Mouse (Mus musculus): Measurements from ENCODE around the gene Usp22. TPM values are rescaled to one million over a fixed set of nuclear protein-coding genes. Genes with fewer than 3 reads are reported as not detected.

Usp22 gene
- 106 and 112 TPM in 2 replicates for polyA plus RNA-seq (2016; fragmentation: Nextera tagmentation; extraction: Ambion mirVana)

GRCm38 (mm10) chr11:61174821-61175658 lies at the start of gene Usp22:
Gene Usp22, minus strand, starts transcription at chr11:61175055.
- peak within 1 kb of the TSS; percentile 99 for H3K9ac ChIP-seq
- WGBS = under 1% methylated on average over 65 of the region's 69 CpGs
- ATAC-seq (ENCODE audit: insufficient number of reproducible peaks, low FRiP score) = peak; percentile 97
- no peaks in the 10 kb centered on the region for H3K27me3 ChIP-seq (replicated peaks)
- H3K9me3 ChIP-seq (replicated peaks) = no peaks in the 10 kb centered on the region
- peak within 1 kb of the TSS; percentile 98 for H3K4me3 ChIP-seq
- H3K36me3 ChIP-seq = peaks cover 4% of the 10 kb centered on the region
- peaks cover 24% of the 10 kb centered on the region for H3K4me1 ChIP-seq (replicated peaks)
- H3K4me2 ChIP-seq = peak within 1 kb of the TSS; percentile 87
- H3K27ac ChIP-seq (ENCODE audit: poor library complexity, severe bottlenecking) = peak within 1 kb of the TSS; percentile 99

- no peaks in the 10 kb centered on the region; the same call in 1 of the 2 replicates for H3K27me3 ChIP-seq (replicated peaks)
- H3K4me3 ChIP-seq = no peak overlapping the region
- no peak for ATAC-seq (ENCODE audit: insufficient number of reproducible peaks, low FRiP score)
- H3K9me3 ChIP-seq (replicated peaks) = no peaks in the 10 kb centered on the region
- H3K27ac ChIP-seq (ENCODE audit: poor library complexity, severe bottlenecking) = no peak overlapping the region
- no peaks in the 10 kb centered on the region for H3K36me3 ChIP-seq
- no peak overlapping the region for H3K9ac ChIP-seq
- WGBS = 20% methylated on average over 6 of the region's 6 CpGs
- H3K4me2 ChIP-seq = no peak overlapping the region
- peaks cover 36% of the 10 kb centered on the region for H3K4me1 ChIP-seq (replicated peaks)
Observed at GRCm38 (mm10) chr11:61224234-61224744, 49.4 kb upstream of the Usp22 start.

- no peaks in the 10 kb centered on the region for H3K9me3 ChIP-seq (replicated peaks)
- no peak overlapping the region for H3K9ac ChIP-seq
- H3K4me3 ChIP-seq = no peak overlapping the region
- H3K4me2 ChIP-seq = no peak overlapping the region
- H3K27me3 ChIP-seq (replicated peaks) = no peaks in the 10 kb centered on the region; the same call in 1 of the 2 replicates
- 78% methylated on average over 9 of the region's 9 CpGs for WGBS
- no peak for ATAC-seq (ENCODE audit: insufficient number of reproducible peaks, low FRiP score)
- H3K27ac ChIP-seq (ENCODE audit: poor library complexity, severe bottlenecking) = no peak overlapping the region
- H3K36me3 ChIP-seq = no peaks in the 10 kb centered on the region
- peaks cover 30% of the 10 kb centered on the region for H3K4me1 ChIP-seq (replicated peaks)
Observed at GRCm38 (mm10) chr11:61222971-61223745, 48.3 kb upstream of the Usp22 start.

DNA sequence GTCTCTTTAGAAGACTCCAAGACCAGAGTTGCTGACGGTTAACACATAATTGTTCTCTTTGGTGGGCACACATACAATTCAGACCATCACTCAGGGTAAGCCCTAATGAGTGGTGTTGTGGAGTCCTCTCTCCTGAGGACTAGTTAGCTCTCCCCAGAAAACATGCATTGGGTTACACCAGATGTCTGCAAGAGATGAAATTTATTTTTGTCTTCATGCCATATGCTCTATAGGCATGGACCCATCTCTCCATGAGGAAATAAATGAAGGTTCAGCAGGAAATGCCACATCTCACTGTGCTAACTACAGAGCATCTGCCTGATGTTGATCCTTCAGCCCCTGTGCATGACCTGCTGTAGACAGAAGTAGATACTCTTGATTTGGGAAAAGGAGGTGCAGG lies 47.2 kb upstream of the Usp22 start:
- Histone ChIP-seq H3K4me1 (replicated peaks) (peaks cover 23% of the 10 kb centered on the region), H3K4me2 (no peak overlapping the region), H3K9ac (no peak overlapping the region), H3K27me3 (replicated peaks) (no peaks in the 10 kb centered on the region; the same call in 1 of the 2 replicates), H3K9me3 (replicated peaks) (no peaks in the 10 kb centered on the region), H3K27ac (ENCODE audit: poor library complexity, severe bottlenecking) (no peak overlapping the region), H3K4me3 (no peak overlapping the region), H3K36me3 (no peaks in the 10 kb centered on the region)
- no peak for ATAC-seq (ENCODE audit: insufficient number of reproducible peaks, low FRiP score)
- 79% methylated on average over 1 of the region's 1 CpGs for WGBS

- Histone ChIP-seq H3K4me2 (no peak overlapping the region), H3K9me3 (replicated peaks) (no peaks in the 10 kb centered on the region), H3K4me1 (replicated peaks) (peaks cover 9% of the 10 kb centered on the region), H3K36me3 (no peaks in the 10 kb centered on the region), H3K27ac (ENCODE audit: poor library complexity, severe bottlenecking) (no peak overlapping the region), H3K9ac (no peak overlapping the region), H3K27me3 (replicated peaks) (no peaks in the 10 kb centered on the region; the same call in 1 of the 2 replicates), H3K4me3 (no peak overlapping the region)
- no peak for ATAC-seq (ENCODE audit: insufficient number of reproducible peaks, low FRiP score)
- WGBS = 56% methylated on average over 9 of the region's 9 CpGs
Observed at GRCm38 (mm10) chr11:61220156-61220881, 45.5 kb upstream of the Usp22 start.

DNA sequence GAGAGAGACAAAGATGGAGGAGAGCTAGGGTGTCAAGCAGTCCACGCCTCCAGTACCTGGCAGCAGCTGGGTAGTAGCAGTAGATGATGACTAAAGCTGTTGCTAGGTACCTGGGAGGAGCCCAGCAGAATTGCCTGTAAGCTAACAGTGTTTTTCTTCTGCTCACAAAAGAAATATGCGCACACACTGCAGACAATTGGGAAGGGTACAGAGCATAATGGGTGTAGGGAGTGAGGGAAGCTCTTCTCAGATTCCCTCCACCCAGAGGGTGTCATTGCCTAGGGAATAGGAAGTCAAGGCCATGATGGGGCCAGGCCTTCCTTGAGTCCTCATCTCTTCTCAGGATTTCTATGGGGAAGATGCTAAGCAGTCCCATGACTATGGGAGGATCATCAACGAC lies 41.1 kb upstream of the Usp22 start:
- no peak overlapping the region for H3K9ac ChIP-seq
- WGBS = 91% methylated on average over 3 of the region's 3 CpGs
- no peak overlapping the region for H3K27ac ChIP-seq (ENCODE audit: poor library complexity, severe bottlenecking)
- no peak overlapping the region for H3K4me2 ChIP-seq
- no peak for ATAC-seq (ENCODE audit: insufficient number of reproducible peaks, low FRiP score)
- no peak overlapping the region for H3K4me3 ChIP-seq
- H3K9me3 ChIP-seq (replicated peaks) = no peaks in the 10 kb centered on the region
- H3K4me1 ChIP-seq (replicated peaks) = no peaks in the 10 kb centered on the region
- H3K27me3 ChIP-seq (replicated peaks) = peaks cover 39% of the 10 kb centered on the region
- H3K36me3 ChIP-seq = no peaks in the 10 kb centered on the region

GRCm38 (mm10) chr11:61212102-61212501 lies 37.2 kb upstream of the Usp22 start:
- Histone ChIP-seq H3K4me3 (no peak overlapping the region), H3K9me3 (replicated peaks) (no peaks in the 10 kb centered on the region), H3K27ac (ENCODE audit: poor library complexity, severe bottlenecking) (no peak overlapping the region), H3K27me3 (replicated peaks) (peaks cover 63% of the 10 kb centered on the region), H3K9ac (no peak overlapping the region), H3K36me3 (no peaks in the 10 kb centered on the region), H3K4me2 (no peak overlapping the region), H3K4me1 (replicated peaks) (peaks cover 14% of the 10 kb centered on the region)
- WGBS = 27% methylated on average over 20 of the region's 20 CpGs
- no peak for ATAC-seq (ENCODE audit: insufficient number of reproducible peaks, low FRiP score)

DNA sequence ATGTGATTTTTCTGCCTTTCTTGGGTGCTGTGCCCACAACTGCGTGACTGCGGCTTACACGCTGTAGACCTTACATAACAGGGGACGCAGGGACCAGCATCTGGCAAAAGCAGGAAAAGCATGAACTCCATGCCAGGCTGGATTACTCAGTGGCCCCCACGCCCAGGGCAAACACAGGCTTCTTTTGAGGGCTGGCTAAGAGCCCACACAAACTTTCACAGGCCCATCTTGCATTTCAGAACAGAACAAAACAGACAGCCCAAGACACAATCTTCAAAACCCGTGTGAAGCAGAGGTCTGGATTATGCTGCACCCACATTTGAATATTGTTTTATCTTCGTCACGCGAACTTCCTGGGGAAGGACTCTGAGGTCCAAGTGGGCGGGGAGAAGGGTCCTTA lies 33.5 kb upstream of the Usp22 start:
- Histone ChIP-seq H3K27me3 (replicated peaks) (peaks cover 51% of the 10 kb centered on the region), H3K9me3 (replicated peaks) (no peaks in the 10 kb centered on the region), H3K4me2 (no peak overlapping the region), H3K27ac (ENCODE audit: poor library complexity, severe bottlenecking) (peak overlapping the region; percentile 3; the same call in 1 of the 2 replicates), H3K4me3 (no peak overlapping the region), H3K9ac (no peak overlapping the region), H3K36me3 (no peaks in the 10 kb centered on the region), H3K4me1 (replicated peaks) (peaks cover 14% of the 10 kb centered on the region)
- ATAC-seq (ENCODE audit: insufficient number of reproducible peaks, low FRiP score) = no peak
- 76% methylated on average over 10 of the region's 10 CpGs for WGBS

DNA sequence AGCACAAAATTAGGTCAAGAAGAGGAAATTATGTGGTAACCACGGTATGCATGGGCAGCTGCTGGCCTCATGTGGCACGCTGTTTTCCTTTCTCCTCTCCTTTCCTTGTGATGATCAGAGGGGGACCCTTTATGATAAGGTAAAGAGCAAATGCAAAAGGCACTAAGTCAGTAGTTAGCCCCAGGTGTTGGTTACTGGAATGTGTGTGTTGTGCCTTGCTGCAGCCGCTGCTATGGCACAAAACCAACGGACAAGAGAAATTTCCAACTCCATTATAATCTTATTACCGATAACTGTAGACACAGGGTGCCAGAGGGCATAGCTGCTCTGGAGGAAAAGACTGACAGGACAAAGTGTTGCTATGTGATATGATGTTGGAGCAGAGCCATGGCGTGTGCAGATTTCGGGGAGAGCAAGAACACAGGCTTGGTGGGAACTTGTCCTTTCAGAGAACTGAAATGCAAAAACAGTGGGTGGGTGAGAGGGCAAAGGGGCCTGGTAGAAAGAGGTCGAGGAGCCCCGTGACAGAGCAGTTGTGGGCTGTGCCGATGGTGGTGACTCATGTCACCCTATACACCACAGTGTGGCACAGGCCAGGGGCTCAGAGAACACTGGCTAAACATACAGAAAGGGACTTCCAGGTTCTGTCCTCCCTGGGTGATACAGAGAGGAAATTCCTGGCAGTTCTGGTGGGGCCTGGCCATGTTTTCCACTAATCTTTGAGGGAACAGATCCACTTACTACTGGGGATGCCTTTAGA lies 32.8 kb upstream of the Usp22 start, which contains the start of gene Aldh3a1:
Gene Aldh3a1, plus strand, starts transcription at position 51 of the 760 bp plus-strand sequence.
- Histone ChIP-seq H3K4me1 (replicated peaks) (peaks cover 14% of the 10 kb centered on the region), H3K36me3 (no peaks in the 10 kb centered on the region), H3K4me2 (0 out of 2 replicates have a peak within 1 kb of the TSS, but pooled peaks have one; percentile 3), H3K9ac (no peak within 1 kb of the TSS), H3K4me3 (no peak within 1 kb of the TSS), H3K27me3 (replicated peaks) (peaks cover 45% of the 10 kb centered on the region), H3K27ac (ENCODE audit: poor library complexity, severe bottlenecking) (peak within 1 kb of the TSS; percentile 3; the same call in 1 of the 2 replicates), H3K9me3 (replicated peaks) (no peaks in the 10 kb centered on the region)
- ATAC-seq (ENCODE audit: insufficient number of reproducible peaks, low FRiP score) = peak; percentile 25; the same call in 1 of the 2 replicates
- WGBS = 54% methylated on average over 10 of the region's 10 CpGs

- Histone ChIP-seq H3K4me3 (no peak overlapping the region), H3K9me3 (replicated peaks) (no peaks in the 10 kb centered on the region), H3K27ac (ENCODE audit: poor library complexity, severe bottlenecking) (no peak overlapping the region), H3K36me3 (no peaks in the 10 kb centered on the region), H3K4me1 (replicated peaks) (peaks cover 14% of the 10 kb centered on the region), H3K4me2 (no peak overlapping the region), H3K27me3 (replicated peaks) (peaks cover 30% of the 10 kb centered on the region), H3K9ac (no peak overlapping the region)
- 84% methylated on average over 3 of the region's 3 CpGs for WGBS
- no peak for ATAC-seq (ENCODE audit: insufficient number of reproducible peaks, low FRiP score)
Observed at GRCm38 (mm10) chr11:61206136-61206535, 31.3 kb upstream of the Usp22 start.

Measured in heart, embryonic 12.5 days (tissue).